Mouse (Mus musculus): ENCODE results near the gene 4930516K23Rik.

Gene 4930516K23Rik

GRCm38 (mm10) chr7:104061345-104061744 is at the start of gene 4930516K23Rik:
4930516K23Rik (minus strand) TSS chr7:104061445.
- DNase-seq (ENCODE audit: low read depth, low spot score) = no peak

- DNase-seq (ENCODE audit: low read depth, low spot score) = no peak
These were observed 43.4 kb upstream of the 4930516K23Rik start, which contains the start of gene Olfr646 for GRCm38 (mm10) chr7:104104757-104104972. Olfr646 (plus strand) TSS chr7:104104873.

- no peak for DNase-seq (ENCODE audit: low read depth, low spot score)
These were observed 42.9 kb upstream of the 4930516K23Rik start for GRCm38 (mm10) chr7:104103913-104104756.

GRCm38 (mm10) chr7:104085365-104085764 is 24.1 kb upstream of the 4930516K23Rik start, which contains the start of gene Olfr645:
Olfr645 (minus strand) TSS chr7:104085465.
- DNase-seq (ENCODE audit: low read depth, low spot score) = no peak

GRCm38 (mm10) chr7:104071769-104072168 is 10.5 kb upstream of the 4930516K23Rik start, which contains the start of gene Olfr644:
Olfr644 (minus strand) TSS chr7:104071869.
- no peak for DNase-seq (ENCODE audit: low read depth, low spot score)

- DNase-seq (ENCODE audit: low read depth, low spot score) = no peak
These were observed 2.0 kb downstream of the 4930516K23Rik start for GRCm38 (mm10) chr7:104059215-104059614.

GRCm38 (mm10) chr7:104052566-104052965 is 8.7 kb downstream of the 4930516K23Rik start, which contains the start of gene Olfr642:
Olfr642 (minus strand) TSS chr7:104052666.
- no peak for DNase-seq (ENCODE audit: low read depth, low spot score)

GRCm38 (mm10) chr7:104050745-104051144 is 10.5 kb downstream of the 4930516K23Rik start:
- DNase-seq (ENCODE audit: low read depth, low spot score) = no peak

- no peak for DNase-seq (ENCODE audit: low read depth, low spot score)
These were observed 26.1 kb downstream of the 4930516K23Rik start, which contains the start of gene Olfr641 for GRCm38 (mm10) chr7:104035145-104035544. Olfr641 (plus strand) TSS chr7:104035445.

- no peak for DNase-seq (ENCODE audit: low read depth, low spot score)
These were observed 34.3 kb downstream of the 4930516K23Rik start for GRCm38 (mm10) chr7:104026978-104027377.

GRCm38 (mm10) chr7:104025473-104025872 is 35.8 kb downstream of the 4930516K23Rik start, which contains the start of gene Olfr640:
Olfr640 (minus strand) TSS chr7:104025573.
- DNase-seq (ENCODE audit: low read depth, low spot score) = no peak

- DNase-seq (ENCODE audit: low read depth, low spot score) = no peak
These were observed 39.6 kb downstream of the 4930516K23Rik start for GRCm38 (mm10) chr7:104021651-104022050.

GRCm38 (mm10) chr7:104018953-104019352 is 42.3 kb downstream of the 4930516K23Rik start:
- no peak for DNase-seq (ENCODE audit: low read depth, low spot score)

- no peak for DNase-seq (ENCODE audit: low read depth, low spot score)
These were observed 44.0 kb downstream of the 4930516K23Rik start, which contains the start of gene Olfr639 for GRCm38 (mm10) chr7:104017203-104017602. Olfr639 (minus strand) TSS chr7:104017303.
